Mouse (Mus musculus) embryo, embryonic 10 days (tissue): ENCODE results near the gene Exd1.

Source experiments
- DNase-seq: peaks from one replicate; pipeline ENCODE4 v3.0.0-alpha.2; 2015; ENCODE audit warnings: low spot score

The Exd1 gene

GRCm38 (mm10) chr2:119547522-119548370 is at the start of gene Exd1, which contains the start of gene Chp1:
Gene Exd1, minus strand, starts transcription at chr2:119547627.
Gene Chp1, plus strand, starts transcription at chr2:119547697.
- DNase-seq, result peak; percentile 98

GRCm38 (mm10) chr2:119596781-119597330 is 49.4 kb upstream of the Exd1 start:
- no peak for DNase-seq

DNA sequence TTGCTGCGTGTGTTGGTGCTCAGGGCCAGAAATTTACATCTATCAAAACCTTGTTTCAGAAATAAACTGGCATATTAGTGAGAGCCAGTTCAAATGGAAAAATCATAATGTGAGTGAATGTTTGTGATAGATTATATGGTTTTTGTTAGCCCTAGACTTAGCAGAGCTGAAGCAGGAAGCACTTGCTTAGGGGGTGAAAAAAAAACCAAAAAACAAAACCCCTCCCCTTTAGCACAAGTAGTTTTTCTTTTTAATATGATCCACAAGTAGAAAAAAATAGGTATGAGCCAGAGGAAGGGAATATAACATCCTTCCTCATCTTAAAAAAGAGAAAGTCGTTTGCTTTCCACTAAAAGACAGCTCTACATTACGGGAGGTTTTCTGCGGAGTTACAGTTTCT is 47.9 kb upstream of the Exd1 start:
- DNase-seq, result no peak

GRCm38 (mm10) chr2:119594113-119594981 is 46.9 kb upstream of the Exd1 start:
- peak; percentile 95 for DNase-seq

- peak; percentile 23 for DNase-seq
These were observed 46.3 kb upstream of the Exd1 start for GRCm38 (mm10) chr2:119593765-119594112.

GRCm38 (mm10) chr2:119591247-119591646 is 43.8 kb upstream of the Exd1 start:
- no peak for DNase-seq

DNA sequence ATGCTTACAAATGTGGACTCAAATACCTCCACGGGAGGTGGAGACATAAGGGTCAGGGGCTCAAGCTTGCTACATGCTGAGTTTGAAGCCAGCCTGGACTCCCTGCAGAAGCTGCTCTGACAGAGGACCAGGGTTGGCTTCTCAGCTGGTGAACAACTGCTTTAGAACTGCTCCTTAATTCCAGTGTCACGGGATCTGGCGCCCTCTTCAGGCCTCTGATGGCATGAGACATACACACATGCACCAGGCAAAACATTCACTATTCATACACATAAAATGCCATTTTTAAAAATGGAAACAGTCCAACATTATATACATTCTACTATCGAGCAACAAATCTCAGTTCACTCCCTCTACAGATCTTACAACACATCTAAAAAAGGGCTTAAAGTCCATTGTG is 40.0 kb upstream of the Exd1 start:
- DNase-seq, result peak; percentile 78

DNA sequence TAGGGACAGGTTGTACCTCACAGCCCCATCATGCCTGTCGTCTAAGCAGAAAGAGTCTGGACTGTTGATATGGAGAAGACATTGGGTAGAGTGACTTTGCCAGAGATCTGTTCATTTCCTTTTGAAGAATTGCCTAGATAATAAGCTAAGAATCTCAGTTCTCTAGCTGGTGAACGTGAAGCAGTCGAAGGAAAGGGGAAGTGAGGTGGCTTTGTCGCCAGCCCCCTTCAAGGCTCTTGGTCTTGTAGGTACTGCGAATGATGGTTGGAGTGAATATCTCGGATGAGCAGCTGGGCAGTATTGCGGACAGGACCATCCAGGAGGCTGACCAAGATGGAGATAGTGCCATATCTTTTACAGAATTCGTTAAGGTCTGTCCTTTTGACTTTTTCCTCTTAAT is 36.9 kb upstream of the Exd1 start:
- DNase-seq, result no peak

DNA sequence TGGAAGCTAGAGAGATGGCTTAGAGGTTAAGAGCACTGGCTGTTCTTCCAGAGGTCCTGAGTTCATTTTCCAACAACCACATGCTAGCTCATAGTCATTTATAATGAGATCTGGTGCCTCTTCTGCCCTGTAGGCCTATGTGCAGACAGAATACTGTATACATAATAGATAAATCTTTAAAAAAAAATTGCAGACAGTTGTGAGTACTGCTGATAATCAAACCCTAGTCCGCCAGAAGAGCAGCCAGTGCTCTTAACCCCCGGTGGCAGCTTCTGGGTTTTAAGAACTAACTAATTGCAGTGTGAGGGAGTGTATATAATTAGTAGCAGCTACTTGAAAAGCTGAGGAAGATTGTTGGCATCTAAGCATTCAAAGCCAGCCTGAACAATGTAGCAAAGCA is 36.0 kb upstream of the Exd1 start:
- no peak for DNase-seq

DNA sequence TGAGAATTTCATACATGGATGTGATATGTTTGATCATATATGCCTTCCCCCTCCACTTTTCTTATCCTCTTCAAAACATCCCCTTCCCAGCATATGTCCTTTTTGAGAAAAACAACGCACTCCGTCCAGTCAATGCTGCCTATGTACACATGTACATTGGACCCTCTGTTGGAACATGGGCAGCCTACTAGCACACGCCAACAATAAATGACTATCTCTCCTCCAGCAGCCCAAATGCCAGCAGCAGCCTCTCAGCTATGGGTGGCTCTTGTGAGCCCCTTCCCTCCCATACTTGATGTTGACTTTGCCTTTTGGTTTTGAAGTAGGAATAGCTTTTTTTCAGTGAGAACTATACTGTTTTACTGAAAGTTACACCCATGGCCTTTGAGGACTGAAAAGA is 34.1 kb upstream of the Exd1 start:
- DNase-seq, result no peak

DNA sequence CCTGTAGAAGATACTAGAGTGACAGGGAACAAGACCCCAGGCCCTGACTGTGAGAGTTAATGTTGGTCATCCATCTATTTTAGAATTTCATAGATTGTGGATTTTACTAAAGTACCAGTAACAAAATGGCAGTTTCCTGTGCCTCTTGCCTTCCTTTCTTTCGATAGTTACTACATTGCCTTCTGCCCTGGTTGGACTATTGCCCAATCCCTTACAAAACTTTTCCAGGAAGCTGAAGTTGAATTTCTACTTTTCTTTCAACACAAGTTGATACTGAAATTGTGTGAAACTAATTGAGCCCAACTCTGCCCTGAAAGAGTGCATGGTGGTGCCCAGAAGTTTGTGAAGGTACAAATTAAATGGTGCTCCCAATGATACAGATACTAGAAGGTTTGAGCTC is 25.0 kb upstream of the Exd1 start:
- DNase-seq, result no peak

DNA sequence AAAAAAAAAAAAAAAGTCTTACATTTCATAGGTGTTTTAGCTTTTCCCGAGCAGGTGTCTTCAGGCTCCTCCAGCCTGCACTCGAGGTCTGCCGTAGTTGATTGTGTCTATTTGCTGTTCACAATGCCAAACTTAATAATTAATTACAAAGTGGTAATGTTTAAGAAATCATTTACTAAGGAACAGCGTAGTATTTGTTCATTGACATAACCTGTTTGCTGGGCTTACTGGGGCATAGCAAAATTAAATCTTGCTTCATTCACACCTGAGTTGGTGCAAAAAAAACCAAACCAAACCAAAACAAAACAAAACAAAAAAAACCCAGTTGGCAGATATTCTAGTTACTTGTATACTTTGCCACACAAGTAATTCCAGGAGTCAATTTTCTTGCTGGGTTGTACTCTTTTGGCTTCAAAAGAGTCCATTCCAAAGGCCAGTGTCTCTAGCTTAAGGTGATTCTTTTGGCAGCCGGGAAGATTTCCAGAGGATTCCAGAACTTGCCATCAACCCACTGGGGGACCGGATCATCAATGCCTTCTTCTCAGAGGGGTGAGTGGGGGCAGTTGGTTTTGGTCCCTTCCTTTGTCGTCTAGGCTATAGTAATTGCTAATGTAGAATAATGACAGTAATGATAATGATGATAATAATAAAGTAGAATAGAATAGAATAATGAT is 18.9 kb upstream of the Exd1 start:
- no peak for DNase-seq

DNA sequence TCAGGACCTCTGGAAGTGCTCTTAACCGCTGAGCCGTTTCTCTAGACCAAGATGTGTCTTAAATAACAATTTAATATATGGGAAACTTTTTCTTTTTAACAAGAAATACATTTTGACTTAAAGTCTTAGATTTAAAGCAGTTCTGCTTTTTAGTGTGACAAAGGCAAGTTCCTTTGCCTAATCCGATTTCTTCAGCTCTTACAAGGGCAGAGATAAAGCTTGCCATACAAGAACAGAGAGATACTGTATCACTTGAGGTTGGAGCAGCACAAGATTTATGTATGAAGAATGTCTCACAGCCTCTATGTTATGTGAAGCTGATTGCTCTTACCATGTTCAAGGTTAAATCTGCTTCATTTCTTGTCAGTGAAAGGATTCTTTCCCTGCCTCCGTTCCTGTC is 17.9 kb upstream of the Exd1 start:
- no peak for DNase-seq

- no peak for DNase-seq
These were observed 14.4 kb upstream of the Exd1 start for GRCm38 (mm10) chr2:119561794-119562193.

- DNase-seq, result no peak
These were observed 11.4 kb upstream of the Exd1 start for GRCm38 (mm10) chr2:119558737-119559340.

DNA sequence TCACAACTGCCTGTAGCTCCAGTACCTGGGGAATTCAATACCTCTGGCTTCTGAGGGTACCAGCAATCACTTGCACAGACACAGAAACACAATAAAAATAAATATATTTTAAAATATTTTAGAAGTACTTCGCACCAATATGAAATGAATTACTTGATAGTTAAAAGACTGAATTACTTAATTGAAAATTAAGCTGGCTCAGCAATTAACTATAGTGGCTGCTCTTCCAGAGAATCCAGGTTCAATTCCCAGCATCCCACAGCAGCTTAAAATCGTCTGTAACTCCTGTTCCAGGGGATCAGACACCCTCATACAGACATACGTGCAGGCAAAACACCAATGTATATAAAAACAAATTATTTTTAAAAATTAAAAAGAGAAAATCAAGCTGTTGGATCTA is 10.6 kb upstream of the Exd1 start:
- no peak for DNase-seq

DNA sequence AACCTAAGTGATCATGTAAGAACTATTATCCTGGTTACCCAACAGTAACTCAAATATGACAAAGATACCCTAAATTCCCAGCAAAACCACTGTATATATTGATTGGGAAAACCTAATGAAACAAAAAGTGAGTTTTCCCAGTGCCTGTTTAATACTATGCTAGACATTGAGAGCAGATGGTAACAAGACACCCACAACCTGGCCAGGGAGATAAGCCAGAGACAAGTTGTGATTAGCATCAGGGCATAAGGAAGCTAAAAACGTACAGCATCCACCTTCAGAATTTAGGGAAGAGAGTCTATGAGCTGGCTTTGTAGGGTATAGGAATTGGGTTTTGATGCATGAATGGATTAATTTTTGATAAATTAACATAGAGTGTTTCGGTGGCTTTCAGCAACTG is 2.3 kb upstream of the Exd1 start:
- DNase-seq, result no peak

DNA sequence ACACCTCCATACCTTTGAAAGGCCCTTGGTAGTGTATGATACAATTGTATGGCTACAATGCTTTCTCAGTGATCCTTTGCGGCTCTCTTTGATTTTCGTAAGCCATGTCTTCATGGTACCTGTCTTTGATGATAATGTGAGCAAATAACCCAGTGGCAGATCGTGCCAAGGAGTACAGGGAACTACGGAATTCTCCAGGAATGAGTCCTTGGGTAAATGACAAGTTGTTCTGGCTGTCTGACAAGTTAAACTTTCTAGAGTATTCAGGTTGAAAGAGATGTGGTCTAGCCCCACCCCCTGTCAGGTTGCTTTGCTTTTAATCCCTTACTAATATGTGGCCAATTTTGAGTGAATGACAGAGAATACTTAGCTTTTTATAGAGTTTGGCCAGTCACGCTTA is 1.3 kb upstream of the Exd1 start:
- DNase-seq, result no peak

- DNase-seq, result no peak
These were observed 889 bp upstream of the Exd1 start for GRCm38 (mm10) chr2:119548371-119548660.

DNA sequence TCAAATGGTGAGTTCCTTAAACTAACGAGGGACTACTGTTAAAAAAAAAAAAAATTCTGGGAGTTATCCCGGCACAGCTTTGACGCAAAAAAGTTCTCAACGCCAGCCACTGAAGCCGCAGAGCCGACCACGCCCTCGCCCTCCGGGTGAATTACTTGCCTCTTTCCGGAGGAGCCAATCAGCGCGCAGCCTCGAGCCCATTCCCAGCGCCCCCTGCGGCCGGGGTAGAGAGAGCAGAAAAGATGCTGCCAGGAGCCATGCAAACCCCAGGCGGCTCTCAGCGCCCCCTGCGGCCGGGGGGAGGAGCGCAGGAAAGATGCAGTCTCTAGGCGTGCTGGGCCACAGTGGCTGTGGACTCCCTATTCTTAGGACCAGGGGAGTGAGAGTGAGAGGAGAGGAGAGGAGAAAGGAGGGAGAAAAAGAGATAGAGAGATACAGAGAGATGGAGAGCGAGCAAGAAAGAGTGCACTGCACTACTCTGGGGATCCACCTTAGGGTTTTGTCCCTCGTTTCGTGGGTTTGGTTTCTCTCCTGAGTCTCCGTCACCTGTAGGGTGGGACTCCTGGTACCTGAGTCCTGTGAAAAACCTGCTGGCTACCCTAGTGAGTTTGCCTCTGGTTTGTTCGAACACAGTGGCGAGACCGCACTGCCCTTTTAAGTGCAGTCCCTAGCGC is 442 bp downstream of the Exd1 start:
- DNase-seq, result peak; percentile 88

DNA sequence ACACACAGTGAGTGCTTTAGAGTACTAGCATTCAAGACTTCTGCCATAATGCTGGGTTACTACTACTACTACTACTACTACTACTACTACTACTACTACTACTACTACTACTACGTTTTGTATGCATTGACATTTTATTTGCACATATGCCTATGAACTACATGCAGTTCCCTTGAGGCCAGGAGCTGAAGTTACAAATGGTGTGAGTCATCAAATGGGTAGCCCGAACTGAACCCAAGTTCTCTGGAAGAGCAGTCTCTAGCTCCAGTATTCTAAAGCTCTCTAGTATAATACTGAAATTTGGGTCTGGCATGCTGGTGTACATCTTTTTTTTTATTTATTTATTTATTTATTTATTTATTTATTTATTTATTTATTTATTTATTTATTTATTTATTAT is 3.8 kb downstream of the Exd1 start:
- no peak for DNase-seq

DNA sequence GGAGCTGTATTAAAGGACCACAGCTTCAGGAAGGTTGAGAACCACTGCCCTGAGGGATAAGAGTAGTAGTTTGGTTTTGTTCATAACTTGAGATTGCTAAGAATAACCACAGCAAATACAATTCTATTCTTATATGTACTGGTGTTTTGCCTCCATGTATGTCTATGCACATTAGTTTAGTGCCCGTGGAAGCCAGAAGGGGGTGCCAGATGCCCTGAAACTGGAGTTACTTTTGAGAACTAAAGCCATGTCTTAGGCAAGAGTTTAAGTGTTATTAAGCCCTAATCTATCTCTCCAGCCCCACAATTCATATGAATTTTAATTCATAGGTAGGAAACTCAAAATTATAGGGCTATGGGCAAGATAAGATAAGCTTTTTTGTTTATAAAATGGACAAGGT is 5.3 kb downstream of the Exd1 start:
- peak; percentile 77 for DNase-seq
